Mouse (Mus musculus) CH12.LX (cell line): ENCODE results near the gene Mindy2. TPM values are rescaled to one million over a fixed set of nuclear protein-coding genes. Genes with fewer than 3 reads are reported as not detected.
A peak's percentile ranks its signal among the peaks of the same experiment; 100 is the strongest.

Experiments
- DNase-seq: peaks from one replicate; pipeline ENCODE4 v3.0.0-alpha.2; 2013; ENCODE audit errors: extremely low read depth
- H3K27ac ChIP-seq: 2 replicates; pipeline ENCODE4 v1.5.1; 2012; ENCODE audit warnings: low read depth, mild to moderate bottlenecking, control low read depth, moderate library complexity; ENCODE audit not compliant: insufficient read depth
- H3K27me3 ChIP-seq: replicated peaks from 2 replicates; pipeline ENCODE3; 2012; ENCODE audit warnings: inconsistent platforms
- H3K36me3 ChIP-seq, 2 experiments: replicated peaks in 1 of 2; 2 replicates each; pipeline versions ENCODE3 to v1.6.1; 2012; ENCODE audit warnings: inconsistent platforms in 1 of 2, low read length in 1 of 2, mild to moderate bottlenecking in 1 of 2, mixed read lengths in 1 of 2, moderate library complexity in 1 of 2; ENCODE audit not compliant: control insufficient read depth in 1 of 2, insufficient read depth in 1 of 2
- H3K4me1 ChIP-seq, 2 experiments: 2 replicates each; pipeline ENCODE4 v1.6.1; 2012; ENCODE audit warnings: inconsistent platforms in 1 of 2, moderate library complexity in 1 of 2; ENCODE audit not compliant: insufficient read depth in 2 of 2, control insufficient read depth in 1 of 2
- H3K4me2 ChIP-seq: 2 replicates; pipeline ENCODE4 v1.6.1; 2012; ENCODE audit warnings: low read depth, mild to moderate bottlenecking, control low read depth; ENCODE audit not compliant: poor library complexity, insufficient read depth, severe bottlenecking
- H3K4me3 ChIP-seq, 3 experiments: fragments of 150-350 bp in 1 of 3; sonication (generic) in 1 of 3; replicated peaks in 1 of 3; 2 replicates each; pipeline versions ENCODE3 to v1.5.1; 2011 to 2012; ENCODE audit warnings: low read depth in 2 of 3, low read length in 2 of 3, mild to moderate bottlenecking in 2 of 3, moderate library complexity in 2 of 3, control low read depth in 1 of 3, improper control_type of control experiment in 1 of 3, inconsistent platforms in 1 of 3, mixed read lengths in 1 of 3; ENCODE audit not compliant: poor library complexity in 1 of 3
- H3K79me2 ChIP-seq: replicated peaks from 2 replicates; pipeline ENCODE4 v1.6.1; 2012; ENCODE audit warnings: mild to moderate bottlenecking, moderate library complexity; ENCODE audit not compliant: control insufficient read depth, poor library complexity, insufficient read depth, severe bottlenecking; ENCODE audit errors: extremely low read depth
- H3K9ac ChIP-seq: 2 replicates; pipeline ENCODE4 v1.6.1; 2012; ENCODE audit warnings: low read depth, mild to moderate bottlenecking, control low read depth, moderate library complexity; ENCODE audit not compliant: insufficient read depth
- H3K9me3 ChIP-seq: replicated peaks from 2 replicates; pipeline ENCODE3; 2012; ENCODE audit warnings: low read length, inconsistent platforms, mixed read lengths
- CHD1 ChIP-seq: IDR thresholded peaks from 2 replicates; pipeline ENCODE4 v1.6.1; 2012; ENCODE audit warnings: low read depth, low read length, improper control_type of control experiment, inconsistent platforms
- CHD2 ChIP-seq: IDR thresholded peaks from 2 replicates; pipeline ENCODE4 v1.6.1; 2011; ENCODE audit warnings: low read length, improper control_type of control experiment
- CTCF ChIP-seq, 2 experiments: IDR thresholded peaks in 1 of 2; conservative IDR thresholded peaks in 1 of 2; 2 replicates each; pipeline ENCODE4 v1.5.1; 2011 to 2012; ENCODE audit warnings: low read depth in 2 of 2, low read length in 2 of 2, improper control_type of control experiment in 1 of 2, inconsistent platforms in 1 of 2, mild to moderate bottlenecking in 1 of 2, moderate library complexity in 1 of 2
- ETS1 ChIP-seq: conservative IDR thresholded peaks from 2 replicates; pipeline ENCODE4 v1.6.1; 2012; ENCODE audit warnings: low read depth, mild to moderate bottlenecking, inconsistent platforms, low read length, improper control_type of control experiment, moderate library complexity
- GABPA ChIP-seq: IDR thresholded peaks from 2 replicates; pipeline ENCODE4 v1.6.1; 2012; ENCODE audit warnings: low read depth, low read length, improper control_type of control experiment, inconsistent platforms; ENCODE audit not compliant: insufficient replicate concordance
- HCFC1 ChIP-seq: IDR thresholded peaks from 2 replicates; pipeline ENCODE4 v1.6.1; 2012; ENCODE audit warnings: low read depth, mild to moderate bottlenecking, inconsistent platforms, low read length, improper control_type of control experiment
- IRF4 ChIP-seq: IDR thresholded peaks from 2 replicates; pipeline ENCODE4 v1.6.1; 2014; ENCODE audit warnings: low read depth, mild to moderate bottlenecking, inconsistent platforms, low read length, improper control_type of control experiment
- JUN ChIP-seq: IDR thresholded peaks from 2 replicates; pipeline ENCODE4 v1.6.1; 2011; ENCODE audit warnings: low read depth, mild to moderate bottlenecking, low read length, improper control_type of control experiment, moderate library complexity; ENCODE audit not compliant: insufficient read depth
- MAFK ChIP-seq: IDR thresholded peaks from 2 replicates; pipeline ENCODE4 v1.6.1; 2011; ENCODE audit warnings: low read length, improper control_type of control experiment; ENCODE audit not compliant: insufficient replicate concordance
- MEF2A ChIP-seq: IDR thresholded peaks from 2 replicates; pipeline ENCODE4 v1.6.1; 2014; ENCODE audit warnings: low read depth, mild to moderate bottlenecking, inconsistent platforms, low read length, improper control_type of control experiment, borderline replicate concordance
- MXI1 ChIP-seq: IDR thresholded peaks from 2 replicates; pipeline ENCODE4 v1.6.1; 2011; ENCODE audit warnings: mild to moderate bottlenecking, low read depth, low read length, improper control_type of control experiment
- NELFE ChIP-seq: IDR thresholded peaks from 2 replicates; pipeline ENCODE4 v1.6.1; 2011; ENCODE audit warnings: low read depth, low read length, improper control_type of control experiment
- NRF1 ChIP-seq: IDR thresholded peaks from 2 replicates; pipeline ENCODE4 v1.6.1; 2014; ENCODE audit warnings: low read depth, mild to moderate bottlenecking, inconsistent platforms, low read length, improper control_type of control experiment, moderate library complexity
- PAX5 ChIP-seq: IDR thresholded peaks from 2 replicates; pipeline ENCODE4 v1.6.1; 2012; ENCODE audit warnings: low read length, inconsistent platforms, mixed read lengths
- POLR2A ChIP-seq: IDR thresholded peaks from 2 replicates; pipeline ENCODE4 v1.6.1; 2011; ENCODE audit warnings: low read depth, mild to moderate bottlenecking, improper control_type of control experiment, low read length
- POLR2AphosphoS2 ChIP-seq: IDR thresholded peaks from 2 replicates; pipeline ENCODE4 v1.6.1; 2011; ENCODE audit warnings: low read depth, low read length, improper control_type of control experiment
- RAD21 ChIP-seq: IDR thresholded peaks from 2 replicates; pipeline ENCODE4 v1.6.1; 2011; ENCODE audit warnings: low read depth, mild to moderate bottlenecking, low read length, improper control_type of control experiment, moderate library complexity
- SIN3A ChIP-seq: IDR thresholded peaks from 2 replicates; pipeline ENCODE4 v1.6.1; 2012; ENCODE audit warnings: low read length, improper control_type of control experiment, inconsistent platforms
- TCF12 ChIP-seq: IDR thresholded peaks from 2 replicates; pipeline ENCODE4 v1.6.1; 2014; ENCODE audit warnings: low read depth, mild to moderate bottlenecking, inconsistent platforms, low read length, improper control_type of control experiment
- UBTF ChIP-seq: IDR thresholded peaks from 2 replicates; pipeline ENCODE4 v1.6.1; 2012; ENCODE audit warnings: low read depth, mild to moderate bottlenecking, inconsistent platforms, low read length, improper control_type of control experiment, moderate library complexity
- USF2 ChIP-seq: conservative IDR thresholded peaks from 2 replicates; pipeline ENCODE4 v1.6.1; 2011; ENCODE audit warnings: low read depth, low read length, improper control_type of control experiment
- ZC3H11A ChIP-seq: IDR thresholded peaks from 2 replicates; pipeline ENCODE4 v1.6.1; 2012; ENCODE audit warnings: low read depth, mild to moderate bottlenecking, inconsistent platforms, low read length, improper control_type of control experiment
- ZKSCAN1 ChIP-seq: IDR thresholded peaks from 2 replicates; pipeline ENCODE4 v1.6.1; 2012; ENCODE audit warnings: low read depth, inconsistent platforms, low read length, improper control_type of control experiment, borderline replicate concordance
- dilution Hi-C: fragments of 300-500 bp; cut with MboI; formaldehyde crosslinking; loops from 2 replicates; pipeline ENCODE4 v1.14.3; 2020; ENCODE audit warnings: low sequenced_read_pairs; ENCODE audit not compliant: extremely low pct_unique_long_range_greater_than_20kb, extremely low pct_ligation_motif_present
- in situ Hi-C: fragments of 300-500 bp; cut with MboI; formaldehyde crosslinking; loops from 3 replicates; pipeline ENCODE4 v1.14.3; 2019; ENCODE audit warnings: low sequenced_read_pairs, low pct_ligation_motif_present, low pct_unique_long_range_greater_than_20kb, mixed read lengths
- polyA plus RNA-seq: library from polyadenylated mRNA; unstranded; fragments of >175 nt; gene quantifications from 2 replicates; pipeline ENCODE4 v1.2.1, GENCODE M21; 2012; ENCODE audit warnings: low read depth; ENCODE audit not compliant: insufficient read length
- total RNA-seq, 2 experiments: library from RNA; depleted of rRNA; stranded (reverse); fragments of 300-350 nt in 1 of 2; fragments of >200 nt in 1 of 2; gene quantifications; 2 replicates each; pipeline ENCODE4 v1.2.3; 2012 to 2014

Gene Mindy2
- total and polyA plus RNA-seq, 3 experiments, result 5.9 to 9.9 (median 7.0) TPM

DNA sequence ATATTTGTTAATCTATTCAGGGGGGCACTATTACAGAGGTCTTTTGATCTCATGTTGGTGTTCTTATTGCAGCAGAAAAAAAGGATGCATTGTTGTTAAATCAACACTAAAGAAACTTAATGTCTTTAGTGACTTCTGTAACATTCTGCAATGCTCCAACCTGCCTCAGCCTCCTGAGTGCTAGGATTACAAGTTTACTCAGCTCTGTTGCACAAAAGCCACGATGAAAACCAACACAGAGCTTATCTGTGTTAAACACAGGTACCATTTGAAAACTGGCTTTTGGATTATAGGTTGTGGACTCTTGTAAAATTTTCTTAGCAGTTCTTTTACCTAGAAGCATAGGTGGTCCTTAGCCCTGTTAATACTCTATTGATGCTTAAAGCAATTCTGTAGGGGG lies 41.1 kb upstream of the Mindy2 start:
- Histone ChIP-seq H3K9ac (no peak overlapping the region), H3K27me3 (no peaks in the 10 kb centered on the region), H3K79me2 (peaks cover 18% of the 10 kb centered on the region), H3K36me3 (peaks cover 0 to 2% of the 10 kb centered on the region in 2 experiments), H3K4me2 (no peak overlapping the region), H3K4me1 (peaks cover 0 to 27% of the 10 kb centered on the region in 2 experiments; a peak in 2 of 4 replicates), H3K4me3 (no peak overlapping the region), H3K9me3 (no peaks in the 10 kb centered on the region), H3K27ac (no peak overlapping the region)
- TF ChIP-seq TCF12 (no peak), IRF4 (no peak), CHD1 (no peak), NELFE (no peak), POLR2AphosphoS2 (no peak), ZC3H11A (no peak), ZKSCAN1 (no peak), HCFC1 (no peak), USF2 (no peak), UBTF (no peak), POLR2A (no peak), MAFK (no peak), MXI1 (no peak), MEF2A (no peak), CHD2 (no peak), RAD21 (no peak), NRF1 (no peak), GABPA (no peak), ETS1 (no peak)
- in situ Hi-C loops, result no loop called here
- dilution Hi-C loops, result no loop called here
- DNase-seq, result no peak

DNA sequence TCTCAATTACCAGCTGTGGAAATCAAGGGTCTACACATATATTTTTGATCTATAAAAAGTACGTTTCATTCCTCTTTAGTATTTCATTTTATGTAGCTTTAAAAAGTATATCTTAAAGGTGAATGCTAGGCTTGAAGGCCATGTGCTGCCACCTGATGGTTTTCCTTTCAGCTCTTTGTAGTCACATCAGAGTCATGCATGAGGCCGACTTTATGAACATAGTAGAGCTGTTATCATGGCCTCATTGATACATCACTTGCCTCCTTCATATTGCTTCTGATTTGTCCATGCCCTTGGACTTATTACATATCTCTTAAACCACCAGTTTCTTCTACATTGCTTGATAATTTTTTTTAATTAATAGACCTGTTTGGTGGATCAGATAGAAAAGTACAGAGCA lies 38.7 kb upstream of the Mindy2 start:
- Histone ChIP-seq H3K4me2 (no peak overlapping the region), H3K9ac (no peak overlapping the region), H3K9me3 (no peaks in the 10 kb centered on the region), H3K27me3 (no peaks in the 10 kb centered on the region), H3K4me3 (no peak overlapping the region), H3K36me3 (peaks cover 0 to 2% of the 10 kb centered on the region in 2 experiments), H3K27ac (no peak overlapping the region), H3K79me2 (peaks cover 21% of the 10 kb centered on the region), H3K4me1 (peaks cover 3 to 50% of the 10 kb centered on the region in 2 experiments; a peak in 3 of 4 replicates)
- DNase-seq, result no peak
- dilution Hi-C loops (no loop called here), in situ Hi-C loops (no loop called here)
- no peak for TF ChIP-seq UBTF
- TF ChIP-seq PAX5, result no peak
- peak; percentile 9 for TF ChIP-seq RAD21
- no peak for TF ChIP-seq GABPA
- no peak for TF ChIP-seq SIN3A
- TF ChIP-seq CTCF (conservative IDR thresholded peaks at IDR 0.05 in 1 of 2, IDR thresholded peaks at IDR 0.05 in 1 of 2; ENCODE audit: low read depth in 2 of 2, low read length in 2 of 2), result peak in 1 of 2 experiments; percentile 32; a peak in 2 of 4 replicates
- no peak for TF ChIP-seq JUN
